Mouse (Mus musculus) cortical plate, adult 2 months (tissue): ENCODE measurements around the gene Uqcc1. TPM values are rescaled to one million over a fixed set of nuclear protein-coding genes. Genes with fewer than 3 reads are reported as not detected.
"Not testable (repeated sequence)": the region's sequence is repeated elsewhere in the genome, so short reads cannot be mapped to it uniquely, and the experiment has no call there.

Experiments
- H3K27ac ChIP-seq: fragments of 200-500 bp; 2 replicates; pipeline ENCODE4 v1.5.1; 2012; ENCODE audit warnings: low read length, control low read depth, inconsistent platforms; ENCODE audit not compliant: insufficient read depth
- H3K4me1 ChIP-seq: fragments of 200-500 bp; 2 replicates; pipeline ENCODE4 v1.6.1; 2011; ENCODE audit warnings: low read length; ENCODE audit not compliant: control insufficient read depth, insufficient read depth
- H3K4me3 ChIP-seq: fragments of 200-500 bp; 2 replicates; pipeline ENCODE4 v1.5.1; 2011; ENCODE audit warnings: mild to moderate bottlenecking, low read length, control low read depth; ENCODE audit not compliant: insufficient read depth
- CTCF ChIP-seq: fragments of 200-500 bp; IDR thresholded peaks from 2 replicates; pipeline ENCODE4 v1.5.1; 2011; ENCODE audit warnings: mild to moderate bottlenecking, control low read depth, low read length; ENCODE audit not compliant: insufficient read depth; ENCODE audit errors: extremely low read depth
- POLR2A ChIP-seq: fragments of 200-500 bp; IDR thresholded peaks from 2 replicates; pipeline ENCODE4 v1.6.1; 2011; ENCODE audit warnings: mild to moderate bottlenecking, low read length, control low read depth; ENCODE audit not compliant: insufficient read depth; ENCODE audit errors: extremely low read depth
- polyA plus RNA-seq: library from polyadenylated mRNA; depleted of rRNA; stranded (reverse); fragments of >200 nt; gene quantifications from 2 replicates; pipeline ENCODE4 v1.2.3, GENCODE M21; 2012

Gene Uqcc1
- polyA plus RNA-seq, 1 experiment: 54.9 TPM

DNA sequence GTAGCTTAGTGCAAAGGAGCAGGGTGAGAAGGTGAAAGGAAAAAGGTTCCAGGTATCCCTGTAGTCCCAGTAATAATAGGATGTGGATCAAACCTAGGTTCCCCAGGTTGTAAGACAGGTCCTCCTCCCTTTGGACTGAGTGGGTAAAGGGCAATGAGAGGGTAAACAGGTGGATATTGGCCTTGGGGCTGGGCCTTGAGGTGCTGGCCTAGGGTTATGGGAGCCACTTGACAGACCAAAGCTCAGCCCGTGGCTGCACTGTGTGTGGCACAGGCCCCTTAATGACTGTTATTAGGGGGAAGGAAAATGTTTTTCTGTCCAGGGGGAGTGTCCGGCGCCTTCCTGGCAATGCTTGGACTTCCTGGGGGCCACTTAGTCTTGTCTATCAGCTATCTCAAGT, 92.1 kb downstream of the Uqcc1 start:
- Histone ChIP-seq H3K4me3 (no peak overlapping the region), H3K4me1 (no peaks in the 10 kb centered on the region), H3K27ac (no peak overlapping the region)
- TF ChIP-seq POLR2A (no peak), CTCF (no peak)

DNA sequence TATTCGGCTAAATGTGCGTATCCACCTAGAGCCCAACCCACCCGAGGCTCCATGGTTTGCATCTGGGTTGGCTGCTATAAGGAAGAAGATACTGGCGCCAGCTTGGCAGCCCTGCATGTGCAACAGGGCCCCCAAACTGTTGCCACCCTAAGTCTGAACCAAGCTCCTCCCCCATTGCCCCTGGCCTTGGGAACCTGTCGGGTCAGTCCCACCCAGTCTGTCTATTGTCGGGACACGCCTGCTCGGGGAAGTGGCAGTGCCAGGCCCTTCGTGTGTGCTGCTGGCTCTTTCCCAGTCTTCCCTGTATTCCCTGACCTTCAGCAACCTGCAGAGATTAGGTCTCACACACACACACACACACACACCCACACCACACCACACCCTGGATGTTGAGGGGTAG, 95.4 kb downstream of the Uqcc1 start, which contains the start of gene Fam83c:
TSS of gene Fam83c (minus strand) at position 123 of the 400 bp plus-strand sequence.
- Histone ChIP-seq H3K4me3 (no peak within 1 kb of the TSS), H3K4me1 (no peaks in the 10 kb centered on the region), H3K27ac (no peak within 1 kb of the TSS)
- TF ChIP-seq CTCF (no peak), POLR2A (no peak)

- H3K4me1 ChIP-seq, H3K4me3 ChIP-seq, H3K27ac ChIP-seq: not testable (repeated sequence)
These were observed 98.0 kb downstream of the Uqcc1 start for GRCm38 (mm10) chr2:155832087-155832486.

- H3K4me1 ChIP-seq: no peaks in the 10 kb centered on the region
- H3K4me3 ChIP-seq: no peak overlapping the region
- TF ChIP-seq CTCF: no peak
- H3K27ac ChIP-seq: no peak overlapping the region
These were observed 98.8 kb downstream of the Uqcc1 start for GRCm38 (mm10) chr2:155831302-155831701.

DNA sequence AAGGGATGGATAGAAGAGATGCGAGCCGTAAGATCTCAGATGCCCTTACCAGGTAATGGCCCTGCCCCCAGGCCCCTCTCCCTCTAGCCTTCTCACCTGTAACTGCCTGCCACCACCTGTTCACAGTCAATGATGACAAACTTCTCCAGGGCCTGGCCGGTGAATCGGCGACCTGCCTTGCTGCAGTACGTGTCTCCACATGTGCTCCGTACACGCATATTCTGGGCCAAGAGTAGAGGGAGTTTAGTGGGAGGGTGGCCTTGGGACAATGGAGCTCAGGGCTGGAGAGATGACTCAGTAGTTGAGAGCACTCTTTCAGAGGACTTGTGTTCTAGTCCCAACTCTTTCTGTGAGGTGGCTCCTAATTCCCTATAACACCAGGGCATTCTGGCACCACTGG, 99.3 kb downstream of the Uqcc1 start:
- no peak for TF ChIP-seq POLR2A
- no peak for TF ChIP-seq CTCF
- H3K4me3 ChIP-seq: no peak overlapping the region
- no peak overlapping the region for H3K27ac ChIP-seq
- no peaks in the 10 kb centered on the region for H3K4me1 ChIP-seq

DNA sequence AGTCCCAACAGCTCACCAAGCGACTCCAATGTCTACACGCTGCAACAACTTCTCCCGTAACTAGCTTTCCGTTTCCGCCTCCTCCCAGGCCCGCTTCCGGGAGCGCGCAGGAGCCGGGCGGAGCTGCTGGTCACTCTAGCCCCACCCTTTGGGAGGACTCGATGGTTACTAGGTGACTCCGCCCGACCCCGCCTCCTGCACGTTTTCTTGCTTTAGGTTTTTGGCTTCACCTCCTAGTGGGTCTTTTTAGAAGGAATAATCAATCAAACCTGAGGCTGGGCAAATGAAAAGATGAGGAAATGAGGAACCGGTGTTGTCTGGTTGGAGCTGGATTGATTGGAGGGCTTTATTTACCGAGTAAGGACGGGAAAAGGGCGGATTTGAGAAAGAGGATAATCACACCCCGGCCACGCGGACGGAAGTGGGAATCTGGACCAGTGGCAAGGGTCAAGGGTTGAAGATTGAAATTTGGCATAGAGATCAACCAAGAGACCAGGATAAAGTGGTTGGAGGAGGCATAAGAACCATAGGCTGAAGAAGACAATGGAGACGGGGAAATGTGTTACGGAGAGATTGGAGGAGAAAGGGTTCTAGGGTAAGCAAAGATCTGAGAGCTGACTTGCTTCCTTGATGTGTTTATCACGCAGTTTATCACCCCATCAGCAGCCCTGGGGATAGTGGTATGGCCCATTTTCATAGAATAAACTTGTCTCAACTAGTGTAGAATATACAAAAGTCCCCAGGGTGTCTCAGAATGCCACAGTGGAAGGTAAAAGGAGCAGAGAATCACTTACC, 103.3 kb downstream of the Uqcc1 start, which contains the start of gene Eif6:
TSS of gene Eif6 (minus strand) at position 296 of the 795 bp plus-strand sequence.
- peak within 1 kb of the TSS; percentile 61 for H3K4me3 ChIP-seq
- H3K4me1 ChIP-seq: peaks cover 1% of the 10 kb centered on the region; the same call in 1 of the 2 replicates
- no peak for TF ChIP-seq CTCF
- TF ChIP-seq POLR2A: peak; percentile 63; the same call in 1 of the 2 replicates

DNA sequence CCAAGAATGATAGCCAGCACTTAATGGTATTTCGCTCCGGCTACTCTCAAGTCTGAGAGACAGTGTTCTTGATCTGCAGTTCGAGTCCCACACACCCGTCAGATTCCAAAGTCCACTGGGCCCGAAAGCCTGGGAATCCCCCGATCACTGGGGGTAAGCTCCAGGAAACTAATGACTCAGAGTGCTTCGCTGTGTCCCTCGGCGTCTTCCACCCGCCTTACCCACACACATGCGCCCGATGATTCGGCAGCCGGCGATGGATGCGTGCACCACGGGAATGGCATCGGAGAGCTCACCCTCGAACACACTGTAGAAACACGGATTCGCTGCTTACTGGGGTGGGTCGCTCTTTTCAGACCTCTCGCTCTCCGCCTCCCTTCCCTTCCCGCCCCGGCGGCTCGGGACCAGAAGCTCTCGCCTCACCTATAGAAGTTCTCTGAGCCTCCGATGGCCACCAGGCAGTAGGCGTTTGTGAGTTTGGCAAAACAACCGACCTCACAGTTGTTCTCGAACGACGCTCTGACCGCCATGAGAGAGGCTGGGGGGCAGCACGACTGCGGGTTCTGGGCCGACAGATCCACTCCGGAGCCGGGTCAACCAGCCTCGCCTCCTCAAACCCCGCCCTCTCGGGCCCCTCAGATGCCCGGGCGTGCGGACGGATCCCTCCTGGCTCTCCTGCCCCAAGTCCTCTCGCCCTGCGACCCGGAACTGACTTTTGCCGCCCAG, 104.0 kb downstream of the Uqcc1 start:
- TF ChIP-seq POLR2A (no peak), CTCF (no peak)
- no peak overlapping the region for H3K27ac ChIP-seq
- peak overlapping the region; percentile 61 for H3K4me3 ChIP-seq
- H3K4me1 ChIP-seq: peaks cover 1% of the 10 kb centered on the region; the same call in 1 of the 2 replicates

More for the DNA sequence above, 103.3 kb downstream of the Uqcc1 start, which contains the start of gene Eif6:
- H3K27ac ChIP-seq: no peak within 1 kb of the TSS

DNA sequence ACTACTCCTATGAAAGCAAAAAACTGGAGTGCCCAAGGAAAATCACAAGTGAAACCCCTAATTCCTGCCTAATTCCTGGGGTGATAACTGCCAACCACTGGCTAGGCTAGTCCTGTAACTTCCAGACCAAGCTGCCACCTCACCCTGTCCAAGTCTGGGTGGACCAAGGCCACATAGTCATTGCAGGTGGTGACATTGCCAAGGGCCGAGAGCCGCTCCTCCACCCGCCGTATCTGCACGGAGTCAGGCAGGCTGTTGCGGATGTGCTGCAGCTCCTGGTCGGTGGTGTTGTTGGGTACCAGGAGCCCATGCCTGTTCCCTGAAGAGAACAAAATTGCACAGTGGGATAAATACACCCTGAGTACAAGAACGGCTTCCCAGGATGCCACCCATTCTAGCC, 106.4 kb downstream of the Uqcc1 start:
- TF ChIP-seq POLR2A: no peak
- TF ChIP-seq CTCF: no peak
- Histone ChIP-seq H3K4me3 (no peak overlapping the region), H3K4me1 (peaks cover 4% of the 10 kb centered on the region; the same call in 1 of the 2 replicates), H3K27ac (no peak overlapping the region)

GRCm38 (mm10) chr2:155820779-155821178, 109.3 kb downstream of the Uqcc1 start:
- TF ChIP-seq CTCF (no peak), POLR2A (no peak)
- H3K27ac ChIP-seq: no peak overlapping the region
- H3K4me1 ChIP-seq: peaks cover 4% of the 10 kb centered on the region; the same call in 1 of the 2 replicates
- no peak overlapping the region for H3K4me3 ChIP-seq
